Mouse (Mus musculus) spleen, adult 18-20 months (tissue): Measurements from ENCODE around the gene Bicral.

ENCODE experiments used
- DNase-seq, 2 experiments: peaks; one replicate each; pipeline ENCODE4 v3.0.0; 2022; ENCODE audit warnings: mixed read lengths in 2 of 2

Bicral gene

GRCm38 (mm10) chr17:46840304-46841010, 17.8 kb downstream of the Bicral start:
- DNase-seq = no peak

GRCm38 (mm10) chr17:46838396-46838920, 19.8 kb downstream of the Bicral start:
- no peak for DNase-seq

- DNase-seq = no peak
Measured at GRCm38 (mm10) chr17:46837897-46838296, 20.4 kb downstream of the Bicral start.

- DNase-seq = peak in 1 of 2 experiments; percentile 36
Measured at GRCm38 (mm10) chr17:46835093-46835715, 23.1 kb downstream of the Bicral start.

GRCm38 (mm10) chr17:46832981-46833305, 25.3 kb downstream of the Bicral start:
- no peak for DNase-seq

GRCm38 (mm10) chr17:46832101-46832980, 25.9 kb downstream of the Bicral start:
- DNase-seq = no peak

- peak in 1 of 2 experiments; percentile 31 for DNase-seq
Measured at GRCm38 (mm10) chr17:46829856-46830535, 28.3 kb downstream of the Bicral start.

GRCm38 (mm10) chr17:46828935-46829334, 29.3 kb downstream of the Bicral start:
- no peak for DNase-seq

GRCm38 (mm10) chr17:46823091-46823490, 35.2 kb downstream of the Bicral start:
- DNase-seq = no peak

- no peak for DNase-seq
Measured at GRCm38 (mm10) chr17:46820628-46821027, 37.7 kb downstream of the Bicral start.

GRCm38 (mm10) chr17:46817734-46818158, 40.5 kb downstream of the Bicral start:
- no peak for DNase-seq

- no peak for DNase-seq
Measured at GRCm38 (mm10) chr17:46816306-46816705, 42.0 kb downstream of the Bicral start.

GRCm38 (mm10) chr17:46814497-46814896, 43.8 kb downstream of the Bicral start:
- no peak for DNase-seq

GRCm38 (mm10) chr17:46813637-46814036, 44.6 kb downstream of the Bicral start:
- DNase-seq = no peak

GRCm38 (mm10) chr17:46812442-46812841, 45.8 kb downstream of the Bicral start:
- no peak for DNase-seq

GRCm38 (mm10) chr17:46810672-46811071, 47.6 kb downstream of the Bicral start:
- DNase-seq = no peak

GRCm38 (mm10) chr17:46809131-46809830, 49.0 kb downstream of the Bicral start:
- DNase-seq = no peak

- DNase-seq = no peak
Measured at GRCm38 (mm10) chr17:46808376-46808775, 49.9 kb downstream of the Bicral start.

GRCm38 (mm10) chr17:46801761-46802160, 56.5 kb downstream of the Bicral start:
- DNase-seq = no peak

- DNase-seq = no peak
Measured at GRCm38 (mm10) chr17:46799680-46800079, 58.6 kb downstream of the Bicral start.

- no peak for DNase-seq
Measured at GRCm38 (mm10) chr17:46797386-46797785, 60.9 kb downstream of the Bicral start.

- no peak for DNase-seq
Measured at GRCm38 (mm10) chr17:46796743-46797142, 61.5 kb downstream of the Bicral start.
